Comparison of ENCODE assay signal across 8 mouse cellular contexts in genomic region chr4:43010161-43011038, GRCm38 (mm10). TPM values are rescaled to one million over a fixed set of nuclear protein-coding genes. Genes with fewer than 3 reads are reported as not detected.
DNase-seq lines count a peak whose midpoint lies in the region; ATAC-seq and TF ChIP-seq lines count a peak whose summit lies in the region.

Gene Fancg (minus strand): TSS chr4:43010506.

- H3K4me1 ChIP-seq in brown adipose tissue, adult 24 weeks (ENCODE audit: control insufficient read depth, insufficient read depth, insufficient read length, low read length), result no peaks in the 10 kb centered on the region
- peaks cover 18% of the 10 kb centered on the region for H3K4me1 ChIP-seq in heart, embryonic 12.5 days (replicated peaks)
- H3K4me1 ChIP-seq in kidney, postnatal 0 days (replicated peaks; ENCODE audit: insufficient read depth, low read length), result no peaks in the 10 kb centered on the region
- peaks cover 3% of the 10 kb centered on the region; the same call in 1 of the 2 replicates for H3K4me1 ChIP-seq in liver, embryonic 11.5 days (replicated peaks; ENCODE audit: control insufficient read depth, insufficient read depth, low read length)

- ATAC-seq in erythroid progenitor cell, adult 5-6 weeks (replicated peaks; ENCODE audit: low FRiP score, poor library complexity, severe bottlenecking), result peak; percentile 90
- ATAC-seq in heart, embryonic 12.5 days (ENCODE audit: insufficient number of reproducible peaks, low FRiP score), result peak; percentile 89
- ATAC-seq in kidney, postnatal 0 days (replicated peaks; ENCODE audit: low FRiP score, low read depth), result peak; percentile 83
- peak; percentile 83 for ATAC-seq in liver, embryonic 11.5 days (replicated peaks; ENCODE audit: low FRiP score)

- peak within 1 kb of the TSS; percentile 76 for H3K9ac ChIP-seq in heart, embryonic 12.5 days
- H3K9ac ChIP-seq in kidney, postnatal 0 days (ENCODE audit: low read depth, low read length), result peak within 1 kb of the TSS; percentile 55
- peak within 1 kb of the TSS; percentile 79 for H3K9ac ChIP-seq in liver, embryonic 11.5 days (ENCODE audit: low read depth, low read length)

- no peak for TF ChIP-seq POLR2A in myocyte (IDR thresholded peaks at IDR 0.05; ENCODE audit: insufficient read length, low read depth)

- H3K9me3 ChIP-seq in heart, embryonic 12.5 days (replicated peaks), result no peaks in the 10 kb centered on the region
- no peaks in the 10 kb centered on the region for H3K9me3 ChIP-seq in kidney, postnatal 0 days (replicated peaks; ENCODE audit: low read length)
- no peaks in the 10 kb centered on the region for H3K9me3 ChIP-seq in liver, embryonic 11.5 days (ENCODE audit: control insufficient read depth, low read length)

- H3K36me3 ChIP-seq in heart, embryonic 12.5 days, result peaks cover 8% of the 10 kb centered on the region; the same call in 1 of the 2 replicates
- H3K36me3 ChIP-seq in kidney, postnatal 0 days (ENCODE audit: insufficient read depth, low read length), result no peaks in the 10 kb centered on the region
- H3K36me3 ChIP-seq in liver, embryonic 11.5 days (ENCODE audit: control insufficient read depth, insufficient read depth, low read length), result peaks cover 3% of the 10 kb centered on the region; the same call in 1 of the 2 replicates
- H3K36me3 ChIP-seq in myocyte (ENCODE audit: control insufficient read depth, insufficient read depth), result no peaks in the 10 kb centered on the region
- no peaks in the 10 kb centered on the region for H3K36me3 ChIP-seq in splenic B cell, adult 2 months (ENCODE audit: control insufficient read depth, insufficient read depth, low read length, poor library complexity, severe bottlenecking)

- no peak for TF ChIP-seq CTCF in kidney, postnatal 0 days (IDR thresholded peaks at IDR 0.05; ENCODE audit: low read depth)

- under 1% methylated on average over 37 of the region's 37 CpGs for WGBS in heart, embryonic 12.5 days
- WGBS in kidney, postnatal 0 days, result 1% methylated on average over 37 of the region's 37 CpGs
- WGBS in liver, embryonic 11.5 days, result under 1% methylated on average over 37 of the region's 37 CpGs

- peak; percentile 39 to 57 for DNase-seq in CD8-positive naive resting alpha-beta T cell, adult 2 months (ENCODE audit: low read depth in 2 of 2, low spot score in 2 of 2)
- DNase-seq in kidney, postnatal 0 days (ENCODE audit: low spot score), result peak; percentile 85
- peak; percentile 89 for DNase-seq in liver, embryonic 11.5 days (ENCODE audit: low spot score)
- DNase-seq in splenic B cell, adult 2 months (ENCODE audit: low read depth, low spot score), result peak; percentile 67

- peak within 1 kb of the TSS; percentile 91 for H3K4me3 ChIP-seq in brown adipose tissue, adult 24 weeks (ENCODE audit: insufficient read depth, low read depth, low read length)
- H3K4me3 ChIP-seq in heart, embryonic 12.5 days, result peak within 1 kb of the TSS; percentile 90
- H3K4me3 ChIP-seq in kidney, postnatal 0 days (replicated peaks; ENCODE audit: low read depth, low read length), result peak within 1 kb of the TSS; percentile 76
- H3K4me3 ChIP-seq in liver, embryonic 11.5 days (ENCODE audit: low read depth, low read length), result peak within 1 kb of the TSS; percentile 79
- peak within 1 kb of the TSS; percentile 69 for H3K4me3 ChIP-seq in myocyte

- no peaks in the 10 kb centered on the region for H3K79me2 ChIP-seq in myocyte (ENCODE audit: control insufficient read depth, insufficient read depth)

- peak within 1 kb of the TSS; percentile 82 for H3K4me2 ChIP-seq in heart, embryonic 12.5 days
- peak within 1 kb of the TSS; percentile 72 for H3K4me2 ChIP-seq in kidney, postnatal 0 days (ENCODE audit: low read length)
- peak within 1 kb of the TSS; percentile 88 for H3K4me2 ChIP-seq in liver, embryonic 11.5 days
- H3K4me2 ChIP-seq in myocyte (ENCODE audit: low read depth), result peak within 1 kb of the TSS; percentile 97

- peak within 1 kb of the TSS; percentile 59; the same call in 1 of the 2 replicates for H3K27ac ChIP-seq in brown adipose tissue, adult 24 weeks (replicated peaks; ENCODE audit: low read depth, low read length)
- H3K27ac ChIP-seq in heart, embryonic 12.5 days (ENCODE audit: poor library complexity, severe bottlenecking), result peak within 1 kb of the TSS; percentile 76
- H3K27ac ChIP-seq in kidney, postnatal 0 days, result no peak within 1 kb of the TSS
- peak within 1 kb of the TSS; percentile 39 for H3K27ac ChIP-seq in liver, embryonic 11.5 days (ENCODE audit: low read depth, low read length)

- H3K27me3 ChIP-seq in heart, embryonic 12.5 days (replicated peaks), result no peaks in the 10 kb centered on the region
- H3K27me3 ChIP-seq in kidney, postnatal 0 days (ENCODE audit: insufficient read depth, low read length), result no peaks in the 10 kb centered on the region
- no peaks in the 10 kb centered on the region for H3K27me3 ChIP-seq in liver, embryonic 11.5 days (replicated peaks; ENCODE audit: control insufficient read depth, insufficient read depth, low read length)
- H3K27me3 ChIP-seq in myocyte (ENCODE audit: control insufficient read depth, insufficient read depth, insufficient read length), result no peaks in the 10 kb centered on the region
- no peaks in the 10 kb centered on the region for H3K27me3 ChIP-seq in splenic B cell, adult 2 months (ENCODE audit: control insufficient read depth, insufficient read depth, low read length, poor library complexity, severe bottlenecking)

- peak within 1 kb of the TSS; percentile 52 for H3ac ChIP-seq in myocyte (ENCODE audit: control insufficient read depth, insufficient read length)

TF ChIP-seq in myocyte, 11 proteins besides CTCF, POLR2A, EP300 and RAD21:
- TF ChIP-seq REST (IDR thresholded peaks at IDR 0.05; ENCODE audit: insufficient read depth, insufficient read length) (no peak), MYOD1 (IDR thresholded peaks at IDR 0.05; ENCODE audit: control insufficient read depth in 1 of 3, insufficient read length in 2 of 3, low read depth in 2 of 3) (no peak), SRF (IDR thresholded peaks at IDR 0.05; ENCODE audit: control insufficient read depth, insufficient read length, low read depth) (no peak), USF1 (IDR thresholded peaks at IDR 0.05; ENCODE audit: low read depth) (no peak), TCF3 (IDR thresholded peaks at IDR 0.05; ENCODE audit: insufficient read length, low read depth) (no peak), E2F4 (IDR thresholded peaks at IDR 0.05; ENCODE audit: insufficient read depth) (peak; percentile 66), TCF12 (IDR thresholded peaks at IDR 0.05; ENCODE audit: insufficient read depth, poor library complexity, severe bottlenecking) (no peak), CEBPB (IDR thresholded peaks at IDR 0.05; ENCODE audit: insufficient read depth, poor library complexity, severe bottlenecking) (no peak)

RNA-seq across cellular contexts. Expression of gene Fancg, which starts in this region (rescaled TPM):
- polyA plus RNA-seq in brown adipose tissue, adult 24 weeks (2012; ENCODE audit: insufficient read depth, insufficient read length, missing spikeins), result 2.5 and 6.4 TPM in 2 replicates
- total RNA-seq in erythroid progenitor cell, adult 5-6 weeks (2015; ENCODE audit: low replicate concordance), result 12.6 and 20.2 TPM in 2 replicates
- 33.4 and 59.7 TPM in 2 replicates for total RNA-seq in erythroid progenitor cell, adult 5-6 weeks (2017; ENCODE audit: low replicate concordance)
- polyA plus RNA-seq in heart, embryonic 12.5 days (2016; fragmentation: Nextera tagmentation; extraction: Ambion mirVana), result 12.2 and 12.9 TPM in 2 replicates
- polyA plus RNA-seq in kidney, postnatal 0 days (2015; fragmentation: Nextera tagmentation; extraction: Ambion mirVana), result 7.2 and 9.2 TPM in 2 replicates
- polyA plus RNA-seq in liver, embryonic 11.5 days (2014; fragmentation: Nextera tagmentation; extraction: Ambion mirVana), result 18.2 and 18.6 TPM in 2 replicates
- polyA plus RNA-seq in myocyte (2012; fragmentation: generic; extraction: Trizol), result 2.6 TPM
